Mouse (Mus musculus) cerebellum, adult 2 months (tissue): ENCODE data around the gene Pm20d1.

Source experiments
- CTCF ChIP-seq: fragments of 200-500 bp; IDR thresholded peaks from 2 replicates; pipeline ENCODE4 v1.5.1; 2011; ENCODE audit warnings: low read depth, mild to moderate bottlenecking, control low read depth, low read length, moderate library complexity, borderline replicate concordance; ENCODE audit not compliant: insufficient read depth
- POLR2A ChIP-seq: fragments of 200-500 bp; IDR thresholded peaks from 2 replicates; pipeline ENCODE4 v1.6.1; 2011; ENCODE audit warnings: low read length, control low read depth, borderline replicate concordance; ENCODE audit not compliant: insufficient read depth

DNA sequence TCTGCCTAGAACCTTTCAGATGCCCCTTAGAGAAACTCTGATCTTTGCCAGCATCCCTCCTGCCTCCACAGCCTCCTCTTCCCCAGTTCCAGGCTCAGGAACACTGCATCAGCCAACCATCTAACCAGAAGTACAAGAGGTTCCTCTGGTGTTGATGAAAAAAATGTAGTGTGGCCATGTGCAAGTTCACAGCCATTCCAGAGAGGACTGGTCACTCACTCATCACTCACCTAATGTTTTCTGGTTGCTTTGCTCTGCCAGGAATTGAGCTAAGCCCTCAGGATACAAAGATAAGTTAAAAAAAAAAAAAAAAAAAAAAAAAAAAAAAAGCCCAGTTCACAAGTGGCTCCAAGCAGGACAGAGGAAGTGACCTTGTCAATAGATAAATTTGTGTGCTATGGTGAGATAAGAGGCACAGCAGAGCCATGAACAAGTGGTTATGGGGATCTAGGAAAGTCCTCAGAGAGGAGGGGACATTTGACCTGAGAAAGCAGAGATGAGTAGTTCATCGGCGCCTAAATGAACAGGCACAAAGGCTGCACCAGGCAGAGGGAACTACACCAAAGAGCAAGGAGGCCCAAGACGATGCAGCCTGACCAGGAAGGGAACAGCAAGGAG is 42.9 kb upstream of the Pm20d1 start:
- TF ChIP-seq POLR2A (no peak), CTCF (no peak)
